Mouse (Mus musculus) heart, postnatal 10 days (tissue): ENCODE data around the gene Gng5. TPM values are rescaled to one million over a fixed set of nuclear protein-coding genes. Genes with fewer than 3 reads are reported as not detected.

ENCODE experiments used
- DNase-seq, 2 experiments: peaks; one replicate each; pipeline ENCODE4 v3.0.0; 2021
- intact Hi-C: fragments of 180-260 bp; cut with DNase I; formaldehyde crosslinking; loops from one replicate; pipeline ENCODE4 v1.15.1; 2025
- total RNA-seq, 2 experiments: library from RNA; stranded (reverse); gene quantifications; 2 replicates each; pipeline ENCODE4 v1.2.3; 2021

Gene Gng5
- total RNA-seq, 2 experiments from 2014 or later: 249 to 286 TPM

DNA sequence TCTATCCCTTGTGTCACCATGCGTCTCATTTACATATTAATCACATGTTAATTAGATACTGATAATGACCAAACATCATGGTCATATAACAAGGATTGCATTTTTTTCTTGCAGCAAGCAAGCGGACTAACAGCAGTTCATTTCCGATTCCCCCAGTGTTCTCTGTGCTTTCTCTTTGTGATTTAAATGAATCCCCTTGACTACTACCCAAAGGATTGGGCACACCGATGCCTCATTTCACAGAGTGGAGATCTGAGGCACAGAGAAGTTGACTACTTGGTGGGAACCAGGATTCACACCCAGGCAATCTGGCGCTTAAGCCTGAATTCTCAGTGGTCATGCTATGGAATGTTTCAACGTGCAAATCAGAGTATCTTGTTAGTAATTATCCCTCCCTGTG is 35.4 kb downstream of the Gng5 start:
- DNase-seq: no peak
- intact Hi-C loops: no loop called here

DNA sequence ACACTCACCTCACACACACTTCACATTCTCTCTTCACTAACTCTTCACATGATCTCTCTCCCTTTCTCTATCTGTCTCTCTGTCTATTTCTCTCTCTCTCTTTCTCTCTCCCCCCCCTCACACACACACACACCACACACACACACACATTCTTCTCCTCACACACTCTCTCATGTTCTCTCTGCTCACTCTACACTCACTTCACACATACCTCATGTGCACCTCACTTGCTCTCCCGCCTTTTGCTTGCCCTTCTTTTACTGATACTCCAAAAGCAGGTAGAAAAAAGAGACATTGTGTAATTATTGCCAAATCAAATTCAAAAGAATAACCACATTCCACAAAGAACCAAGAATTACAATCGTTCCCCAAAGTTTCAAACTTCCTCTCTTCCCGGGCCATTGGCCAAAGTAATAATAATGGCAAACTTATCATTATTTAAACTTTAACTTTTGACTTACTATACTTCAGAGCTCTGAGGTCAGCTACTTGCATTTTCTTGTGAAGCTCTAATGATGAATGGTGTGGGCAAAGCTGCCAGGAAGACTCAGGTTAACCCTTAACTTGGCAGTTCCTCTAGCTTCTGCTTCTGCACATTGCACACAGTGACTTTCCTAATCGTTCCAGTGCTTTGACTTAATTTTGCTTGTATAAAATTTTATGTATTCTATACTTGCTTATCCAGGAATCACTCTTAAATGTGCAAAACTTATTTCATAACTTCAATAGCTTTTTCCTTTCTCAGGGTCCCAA is 41.1 kb downstream of the Gng5 start:
- intact Hi-C loops: no loop called here
- DNase-seq: no peak

GRCm38 (mm10) chr3:146543632-146544031 is 44.0 kb downstream of the Gng5 start:
- DNase-seq: no peak
- intact Hi-C loops: no loop called here

- DNase-seq: no peak
- intact Hi-C loops: no loop called here
Measured at GRCm38 (mm10) chr3:146554816-146555215, 55.2 kb downstream of the Gng5 start.

Other genes starting within 250 kb of the Gng5 start
- 10 to 100 TPM; 11.7 to 15.3 TPM for gene Ssx2ip, start 95.2 kb upstream of the Gng5 start, total RNA-seq
- gene Ctbs, start 50.0 kb upstream of the Gng5 start, total RNA-seq: 1 to 10 TPM; 6.2 to 6.3 TPM
- 1 to 10 TPM; 2.3 to 3.6 TPM for gene Spata1, start 54 bp upstream of the Gng5 start, total RNA-seq
- 10 to 100 TPM; 16.4 to 16.7 TPM for gene Rpf1, start 21.6 kb downstream of the Gng5 start, total RNA-seq
- not detected for gene Uox, start 70.6 kb downstream of the Gng5 start, total RNA-seq
- not detected for gene Dnase2b, start 115.8 kb downstream of the Gng5 start, total RNA-seq
- gene 4930503B20Rik, start 151.5 kb downstream of the Gng5 start, total RNA-seq: not detected
- 1 to 10 TPM; 1.8 TPM for gene Samd13, start 185.8 kb downstream of the Gng5 start, total RNA-seq